Mouse (Mus musculus) midbrain, postnatal 0 days (tissue): ENCODE results near the gene Zfp672. TPM values are rescaled to one million over a fixed set of nuclear protein-coding genes. Genes with fewer than 3 reads are reported as not detected.
A peak's percentile ranks its signal among the peaks of the same experiment; 100 is the strongest.

Experiments used
- ATAC-seq: fragments of 200-750 bp; cut with Nextera tagmentation; 2 replicates; pipeline ENCODE4 v1.8.0; 2017; ENCODE audit warnings: moderate number of reproducible peaks, mild to moderate bottlenecking, moderate TSS enrichment, moderate library complexity; ENCODE audit not compliant: low FRiP score
- DNase-seq: peaks from one replicate; pipeline ENCODE4 v3.0.0-alpha.2; 2015; ENCODE audit warnings: low spot score
- H3K27ac ChIP-seq: fragments of 300-500 bp; sonication (generic); 2 replicates; pipeline ENCODE4 v1.5.1; 2014; ENCODE audit warnings: low read depth, mild to moderate bottlenecking, low read length, mixed read lengths
- H3K27me3 ChIP-seq: fragments of 300-500 bp; sonication (generic); 2 replicates; pipeline ENCODE4 v1.6.1; 2014; ENCODE audit warnings: low read length, control low read depth, mixed read lengths; ENCODE audit not compliant: insufficient read depth
- H3K36me3 ChIP-seq: fragments of 300-500 bp; sonication (generic); 2 replicates; pipeline ENCODE4 v1.6.1; 2014; ENCODE audit warnings: low read length, control low read depth, mixed read lengths; ENCODE audit not compliant: insufficient read depth
- H3K4me1 ChIP-seq: fragments of 300-500 bp; sonication (generic); 2 replicates; pipeline ENCODE4 v1.6.1; 2014; ENCODE audit warnings: mild to moderate bottlenecking, control low read depth, antibody characterized with exemption, low read length, mixed read lengths; ENCODE audit not compliant: insufficient read depth
- H3K4me2 ChIP-seq: fragments of 300-500 bp; sonication (generic); 2 replicates; pipeline ENCODE4 v1.6.1; 2014; ENCODE audit warnings: low read depth, mild to moderate bottlenecking, low read length, mixed read lengths; ENCODE audit not compliant: poor library complexity, severe bottlenecking
- H3K4me3 ChIP-seq: fragments of 300-500 bp; sonication (generic); 2 replicates; pipeline ENCODE4 v1.5.1; 2014; ENCODE audit warnings: low read depth, mild to moderate bottlenecking, low read length, moderate library complexity
- H3K9ac ChIP-seq: fragments of 300-500 bp; sonication (generic); replicated peaks from 2 replicates; pipeline ENCODE4 v1.6.1; 2014; ENCODE audit warnings: mild to moderate bottlenecking, low read length, moderate library complexity, mixed read lengths; ENCODE audit not compliant: poor library complexity, severe bottlenecking
- H3K9me3 ChIP-seq: fragments of 300-500 bp; sonication (generic); 2 replicates; pipeline ENCODE4 v1.6.1; 2016; ENCODE audit warnings: low read length, control low read depth
- CTCF ChIP-seq: IDR thresholded peaks from 2 replicates; pipeline ENCODE4 v1.5.1; 2016; ENCODE audit warnings: antibody characterized with exemption, mild to moderate bottlenecking
- WGBS: fragments of 180-500 bp; shearing (Covaris S2); extraction: QIAGEN DNeasy Blood & Tissue Kit; methylation state at CpG from one replicate; pipeline ENCODE4 v1.1.7; 2014; 5-methylcytosine and 5-hydroxymethylcytosine counted together
- polyA plus RNA-seq: library from polyadenylated mRNA; unstranded; fragments of >200 nt; fragmentation: Nextera tagmentation; extraction: Ambion mirVana; gene quantifications from 2 replicates; pipeline ENCODE4 v1.2.1, GENCODE M21; 2015
- total RNA-seq: library from RNA; depleted of rRNA; stranded (reverse); fragments of >200 nt; gene quantifications from 2 replicates; pipeline ENCODE4 v1.2.3, GENCODE M21; 2014

Gene Zfp672
- total and polyA plus RNA-seq, 2 experiments from 2014 or later, result 38.1 to 46.9 TPM

GRCm38 (mm10) chr11:58353709-58354108, 23.6 kb upstream of the Zfp672 start:
- no peaks in the 10 kb centered on the region for H3K9me3 ChIP-seq
- no peaks in the 10 kb centered on the region for H3K36me3 ChIP-seq
- ATAC-seq (no peak), DNase-seq (no peak)
- TF ChIP-seq CTCF, result no peak
- no peaks in the 10 kb centered on the region for H3K4me1 ChIP-seq
- no peaks in the 10 kb centered on the region for H3K27me3 ChIP-seq
- H3K4me2 ChIP-seq, result no peak overlapping the region
- WGBS, result 82% methylated on average over 3 of the region's 3 CpGs
- no peak overlapping the region for H3K4me3 ChIP-seq
- H3K27ac ChIP-seq, result no peak overlapping the region
- H3K9ac ChIP-seq, result no peak overlapping the region

- ATAC-seq (no peak), DNase-seq (no peak)
- 0 out of 2 replicates have a peak, but pooled peaks cover 4% of the 10 kb centered on the region for H3K36me3 ChIP-seq
- no peak overlapping the region for H3K9ac ChIP-seq
- no peaks in the 10 kb centered on the region for H3K27me3 ChIP-seq
- no peak overlapping the region for H3K27ac ChIP-seq
- no peak overlapping the region for H3K4me3 ChIP-seq
- no peaks in the 10 kb centered on the region for H3K9me3 ChIP-seq
- no peaks in the 10 kb centered on the region for H3K4me1 ChIP-seq
- TF ChIP-seq CTCF, result peak; percentile 36
- WGBS, result 69% methylated on average over 7 of the region's 7 CpGs
- no peak overlapping the region for H3K4me2 ChIP-seq
Observed at GRCm38 (mm10) chr11:58352681-58353548, 22.8 kb upstream of the Zfp672 start.

- 91% methylated on average over 5 of the region's 5 CpGs for WGBS
- Histone ChIP-seq H3K4me2 (no peak overlapping the region), H3K27me3 (no peaks in the 10 kb centered on the region), H3K9me3 (no peaks in the 10 kb centered on the region), H3K36me3 (peaks cover 21% of the 10 kb centered on the region), H3K9ac (no peak overlapping the region), H3K4me3 (no peak overlapping the region), H3K27ac (no peak overlapping the region), H3K4me1 (no peaks in the 10 kb centered on the region)
- DNase-seq (no peak), ATAC-seq (no peak)
- no peak for TF ChIP-seq CTCF
Observed at GRCm38 (mm10) chr11:58351179-58351578, 21.0 kb upstream of the Zfp672 start.

- TF ChIP-seq CTCF, result peak; percentile 35
- no peak overlapping the region for H3K4me2 ChIP-seq
- DNase-seq, result no peak
- peaks cover 26% of the 10 kb centered on the region for H3K36me3 ChIP-seq
- WGBS, result 74% methylated on average over 4 of the region's 4 CpGs
- H3K27me3 ChIP-seq, result no peaks in the 10 kb centered on the region
- ATAC-seq, result no peak
- no peaks in the 10 kb centered on the region for H3K9me3 ChIP-seq
- no peak overlapping the region for H3K4me3 ChIP-seq
- H3K9ac ChIP-seq, result no peak overlapping the region
- H3K4me1 ChIP-seq, result no peaks in the 10 kb centered on the region
- H3K27ac ChIP-seq, result no peak overlapping the region
Observed at GRCm38 (mm10) chr11:58350628-58351027, 20.5 kb upstream of the Zfp672 start.

- H3K4me2 ChIP-seq, result no peak overlapping the region
- no peak for TF ChIP-seq CTCF
- ATAC-seq, result no peak
- H3K4me3 ChIP-seq, result no peak overlapping the region
- no peak overlapping the region for H3K27ac ChIP-seq
- H3K9ac ChIP-seq, result no peak overlapping the region
- no peaks in the 10 kb centered on the region for H3K27me3 ChIP-seq
- WGBS, result 96% methylated on average over 4 of the region's 4 CpGs
- H3K4me1 ChIP-seq, result no peaks in the 10 kb centered on the region
- DNase-seq, result no peak
- H3K36me3 ChIP-seq, result peaks cover 40% of the 10 kb centered on the region
- no peaks in the 10 kb centered on the region for H3K9me3 ChIP-seq
Observed at GRCm38 (mm10) chr11:58346745-58347144, 16.6 kb upstream of the Zfp672 start.

- no peak for TF ChIP-seq CTCF
Observed at GRCm38 (mm10) chr11:58334746-58335145, 4.6 kb upstream of the Zfp672 start.

More at GRCm38 (mm10) chr11:58334746-58335145, 4.6 kb upstream of the Zfp672 start:
- H3K9ac ChIP-seq, result no peak overlapping the region
- peaks cover 41% of the 10 kb centered on the region for H3K36me3 ChIP-seq
- DNase-seq (no peak), ATAC-seq (no peak)
- 71% methylated on average over 3 of the region's 3 CpGs for WGBS
- no peaks in the 10 kb centered on the region for H3K9me3 ChIP-seq
- no peak overlapping the region for H3K27ac ChIP-seq
- no peaks in the 10 kb centered on the region for H3K27me3 ChIP-seq
- no peak overlapping the region for H3K4me3 ChIP-seq
- H3K4me1 ChIP-seq, result peaks cover 14% of the 10 kb centered on the region
- H3K4me2 ChIP-seq, result no peak overlapping the region
